Mouse (Mus musculus): ENCODE data around the gene Lefty1. TPM values are rescaled to one million over a fixed set of nuclear protein-coding genes. Genes with fewer than 3 reads are reported as not detected.

Gene Lefty1
- total RNA-seq, 2 experiments from 2014 or later, result 0.17 to 0.94 TPM

Other genes with a start within 250 kb of the Lefty1 start
- not detected for gene Mixl1, start 238.0 kb upstream of the Lefty1 start, total RNA-seq (2021)
- 10 to 100 TPM; 22.6 to 24.8 TPM for gene Acbd3, start 209.0 kb upstream of the Lefty1 start, total RNA-seq (2021)
- gene H3f3a, start 121.1 kb upstream of the Lefty1 start, total RNA-seq (2021), result 100 to 1,000 TPM; 494 to 517 TPM
- 10 to 100 TPM; 10.4 to 11.8 TPM for gene Sde2, start 83.9 kb upstream of the Lefty1 start, total RNA-seq (2021)
- gene Lefty2, start 41.9 kb upstream of the Lefty1 start, total RNA-seq (2021), result not detected
- gene Pycr2, start 30.7 kb upstream of the Lefty1 start, total RNA-seq (2021), result 10 to 100 TPM; 13.0 to 13.8 TPM
- gene Tmem63a, start 7.3 kb downstream of the Lefty1 start, total RNA-seq (2021), result 10 to 100 TPM; 15.1 to 16.3 TPM
- gene Ephx1, start 85.9 kb downstream of the Lefty1 start, total RNA-seq (2021), result 10 to 100 TPM; 22.5 to 40.8 TPM
- not detected for gene 9130409I23Rik, start 116.2 kb downstream of the Lefty1 start, total RNA-seq (2021)
- gene Nvl, start 209.2 kb downstream of the Lefty1 start, total RNA-seq (2021), result 1 to 10 TPM; 7.2 to 8.1 TPM
- gene Cnih4, start 209.7 kb downstream of the Lefty1 start, total RNA-seq (2021), result 10 to 100 TPM; 49.7 to 53.1 TPM